Comparison of ENCODE assay signal across 15 mouse cellular contexts in the genomic region with DNA sequence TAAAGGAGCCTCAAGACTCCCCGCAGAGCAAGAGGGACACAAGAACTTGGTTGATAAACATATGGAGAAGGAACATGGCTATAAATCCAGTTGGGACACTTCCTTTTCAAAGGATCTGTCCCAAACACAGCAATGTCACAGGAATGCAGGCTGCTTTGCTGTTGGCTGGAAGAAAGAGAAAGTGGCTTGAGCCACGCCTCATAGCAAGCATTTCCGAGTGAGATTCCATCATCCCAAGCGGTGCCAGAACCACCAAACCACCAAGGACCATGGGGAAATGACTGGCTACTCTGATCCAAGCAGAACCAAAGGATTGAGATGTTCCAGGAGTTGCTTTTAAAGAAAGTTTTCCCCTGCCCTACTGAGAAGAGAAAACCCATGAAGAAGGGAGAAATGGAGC.
DNase-seq lines count a peak whose midpoint lies in the region; ATAC-seq lines count a peak whose summit lies in the region.
"Had no signal": no experiment of that assay in that cellular context is flagged by ENCODE, and none has a peak within 500 bp of the region (broad histone marks: within the 10 kb centered on the region; RNA-seq: fewer than 3 reads in every experiment).

No protein-coding gene starts in this region.

- H3K9me3 ChIP-seq in hindbrain, embryonic 12.5 days (replicated peaks): no peaks in the 10 kb centered on the region
- no peaks in the 10 kb centered on the region for H3K9me3 ChIP-seq in hindbrain, embryonic 13.5 days
- no peaks in the 10 kb centered on the region; the same call in 1 of the 2 replicates for H3K9me3 ChIP-seq in forebrain, embryonic 11.5 days (ENCODE audit: control insufficient read depth, low read length)
- H3K9me3 ChIP-seq in forebrain, embryonic 13.5 days (replicated peaks): no peaks in the 10 kb centered on the region; the same call in 1 of the 2 replicates
- H3K9me3 ChIP-seq: stomach, embryonic 15.5 days had no signal

- DNase-seq in 3T3-L1 (ENCODE audit: low read depth, low spot score) (peak; percentile 96), ZHBTc4 (ENCODE audit: low read depth, low spot score) (peak; percentile 32)
- DNase-seq in heart, postnatal 14 days: peak; percentile 8 to 30
- DNase-seq in forebrain, embryonic 11.5 days (ENCODE audit: low spot score): no peak
- no peak for DNase-seq in right cerebral cortex, postnatal 36 days (ENCODE audit: low spot score in 2 of 2)
- DNase-seq: kidney, adult 11 months; liver, postnatal 0 days; right cerebral cortex, adult 18-20 months; thymus, postnatal 36 days had no signal

- 0 out of 2 replicates have a peak overlapping the region, but pooled peaks have one; percentile 52 for H3K27ac ChIP-seq in hindbrain, embryonic 12.5 days
- H3K27ac ChIP-seq in hindbrain, embryonic 13.5 days: no peak overlapping the region
- no peak overlapping the region for H3K27ac ChIP-seq in forebrain, embryonic 11.5 days (ENCODE audit: low read depth, low read length)
- H3K27ac ChIP-seq in forebrain, embryonic 13.5 days: no peak overlapping the region
- H3K27ac ChIP-seq: stomach, embryonic 15.5 days had no signal

- H3K27me3 ChIP-seq in hindbrain, embryonic 12.5 days: no peaks in the 10 kb centered on the region; the same call in 1 of the 2 replicates
- H3K27me3 ChIP-seq in hindbrain, embryonic 13.5 days: no peaks in the 10 kb centered on the region
- no peaks in the 10 kb centered on the region for H3K27me3 ChIP-seq in forebrain, embryonic 11.5 days (ENCODE audit: control insufficient read depth, insufficient read depth, low read length)
- no peaks in the 10 kb centered on the region for H3K27me3 ChIP-seq in forebrain, embryonic 13.5 days
- H3K27me3 ChIP-seq: stomach, embryonic 15.5 days had no signal

- peaks cover 18% of the 10 kb centered on the region for H3K4me1 ChIP-seq in hindbrain, embryonic 12.5 days
- H3K4me1 ChIP-seq in hindbrain, embryonic 13.5 days (replicated peaks): peaks cover 20% of the 10 kb centered on the region
- peaks cover 16% of the 10 kb centered on the region for H3K4me1 ChIP-seq in forebrain, embryonic 11.5 days (replicated peaks; ENCODE audit: control insufficient read depth, insufficient read depth, low read length)
- peaks cover 23% of the 10 kb centered on the region for H3K4me1 ChIP-seq in forebrain, embryonic 13.5 days

- no peaks in the 10 kb centered on the region for H3K36me3 ChIP-seq in hindbrain, embryonic 12.5 days
- no peaks in the 10 kb centered on the region for H3K36me3 ChIP-seq in hindbrain, embryonic 13.5 days
- no peaks in the 10 kb centered on the region for H3K36me3 ChIP-seq in forebrain, embryonic 11.5 days (ENCODE audit: control insufficient read depth, insufficient read depth, low read length)
- no peaks in the 10 kb centered on the region for H3K36me3 ChIP-seq in forebrain, embryonic 13.5 days (ENCODE audit: poor library complexity, severe bottlenecking)
- H3K36me3 ChIP-seq: stomach, embryonic 15.5 days had no signal

- ATAC-seq in hindbrain, embryonic 12.5 days (ENCODE audit: low FRiP score): no peak
- no peak for ATAC-seq in hindbrain, embryonic 13.5 days (ENCODE audit: low FRiP score)
- no peak for ATAC-seq in forebrain, embryonic 11.5 days (replicated peaks; ENCODE audit: low FRiP score)
- no peak for ATAC-seq in forebrain, embryonic 13.5 days
- ATAC-seq: activated CD4-positive, CD25-positive, alpha-beta regulatory T cell, adult 4 months; liver, postnatal 0 days had no signal

- H3K9ac ChIP-seq in hindbrain, embryonic 12.5 days: no peak overlapping the region
- H3K9ac ChIP-seq in hindbrain, embryonic 13.5 days: no peak overlapping the region
- no peak overlapping the region for H3K9ac ChIP-seq in forebrain, embryonic 11.5 days (ENCODE audit: low read length)
- no peak overlapping the region for H3K9ac ChIP-seq in forebrain, embryonic 13.5 days
- H3K9ac ChIP-seq: liver, postnatal 0 days; stomach, embryonic 15.5 days had no signal

- no peak overlapping the region for H3K4me2 ChIP-seq in hindbrain, embryonic 12.5 days (replicated peaks)
- no peak overlapping the region for H3K4me2 ChIP-seq in hindbrain, embryonic 13.5 days
- no peak overlapping the region for H3K4me2 ChIP-seq in forebrain, embryonic 11.5 days (ENCODE audit: low read depth, low read length, severe bottlenecking)
- no peak overlapping the region for H3K4me2 ChIP-seq in forebrain, embryonic 13.5 days
- H3K4me2 ChIP-seq: midbrain, embryonic 11.5 days; stomach, embryonic 15.5 days had no signal

- WGBS in hindbrain, embryonic 12.5 days: 88% methylated on average over 4 of the region's 4 CpGs
- 80% methylated on average over 4 of the region's 4 CpGs for WGBS in hindbrain, embryonic 13.5 days
- 90% methylated on average over 4 of the region's 4 CpGs for WGBS in forebrain, embryonic 11.5 days
- 87% methylated on average over 4 of the region's 4 CpGs for WGBS in forebrain, embryonic 13.5 days

- H3K4me3 ChIP-seq in hindbrain, embryonic 12.5 days: no peak overlapping the region
- H3K4me3 ChIP-seq in hindbrain, embryonic 13.5 days: no peak overlapping the region
- no peak overlapping the region for H3K4me3 ChIP-seq in forebrain, embryonic 11.5 days (ENCODE audit: low read depth, low read length)
- H3K4me3 ChIP-seq in forebrain, embryonic 13.5 days: no peak overlapping the region
- H3K4me3 ChIP-seq: stomach, embryonic 15.5 days had no signal

- intact Hi-C loops in heart, postnatal 14 days (cut with DNase I): no loop called here

Comparison
In these comparisons a context has a peak if more than half of its experiments do, and no peak if none do; other contexts are left out.
1. DNase-seq: peak in 3T3-L1 (single experiment), ZHBTc4 (single experiment) and heart, postnatal 14 days (2 of 2); none in forebrain, embryonic 11.5 days (single experiment) and right cerebral cortex, postnatal 36 days (0 of 2).